Mouse (Mus musculus) heart, embryonic 14.5 days (tissue): ENCODE measurements at regions not wholly inside any gene's neighbourhood (a gene's known extent, or its start where the extent isn't known, plus 50 kb on each side); places are given as distances from the start of the nearest gene placed in this dataset.

Experiments used
- ATAC-seq: fragments of 200-750 bp; cut with Nextera tagmentation; 2 replicates; pipeline ENCODE4 v1.8.0; 2017; ENCODE audit warnings: low read depth, moderate TSS enrichment; ENCODE audit not compliant: insufficient number of reproducible peaks, insufficient read depth, low FRiP score
- H3K27ac ChIP-seq, 2 experiments: fragments of 200-500 bp in 1 of 2; fragments of 300-500 bp in 1 of 2; sonication (generic) in 1 of 2; replicated peaks in 1 of 2; 2 replicates each; pipeline ENCODE4 v1.5.1; 2012 to 2014; ENCODE audit warnings: low read depth in 2 of 2, low read length in 2 of 2, control low read depth in 1 of 2, mild to moderate bottlenecking in 1 of 2, mixed read lengths in 1 of 2; ENCODE audit not compliant: control insufficient read depth in 1 of 2, insufficient read depth in 1 of 2
- H3K27me3 ChIP-seq: fragments of 300-500 bp; sonication (generic); 2 replicates; pipeline ENCODE4 v1.6.1; 2014; ENCODE audit warnings: mild to moderate bottlenecking, low read length, control low read depth; ENCODE audit not compliant: control insufficient read depth, insufficient read depth
- H3K36me3 ChIP-seq: fragments of 300-500 bp; sonication (generic); 2 replicates; pipeline ENCODE4 v1.6.1; 2014; ENCODE audit warnings: mild to moderate bottlenecking, control low read depth, low read length, mixed read lengths; ENCODE audit not compliant: control insufficient read depth, insufficient read depth
- H3K4me1 ChIP-seq, 2 experiments: fragments of 200-500 bp in 1 of 2; fragments of 300-500 bp in 1 of 2; sonication (generic) in 1 of 2; 2 replicates each; pipeline ENCODE4 v1.6.1; 2012 to 2014; ENCODE audit warnings: low read length in 2 of 2, control low read depth in 1 of 2, mixed read lengths in 1 of 2; ENCODE audit not compliant: control insufficient read depth in 2 of 2, insufficient read depth in 2 of 2
- H3K4me2 ChIP-seq: fragments of 300-500 bp; sonication (generic); 2 replicates; pipeline ENCODE4 v1.6.1; 2014; ENCODE audit warnings: mild to moderate bottlenecking, low read length
- H3K4me3 ChIP-seq, 2 experiments: fragments of 200-500 bp in 1 of 2; fragments of 300-500 bp in 1 of 2; sonication (generic) in 1 of 2; 2 replicates each; pipeline ENCODE4 v1.5.1; 2012 to 2014; ENCODE audit warnings: low read length in 2 of 2, mild to moderate bottlenecking in 2 of 2, control low read depth in 1 of 2, low read depth in 1 of 2, moderate library complexity in 1 of 2; ENCODE audit not compliant: control insufficient read depth in 1 of 2, insufficient read depth in 1 of 2
- H3K9ac ChIP-seq: fragments of 300-500 bp; sonication (generic); 2 replicates; pipeline ENCODE4 v1.6.1; 2014; ENCODE audit warnings: mild to moderate bottlenecking, low read length
- H3K9me3 ChIP-seq: fragments of 300-500 bp; sonication (generic); 2 replicates; pipeline ENCODE4 v1.6.1; 2016; ENCODE audit warnings: low read length, control low read depth; ENCODE audit not compliant: control insufficient read depth
- WGBS: fragments of 180-500 bp; shearing (Covaris S2); extraction: QIAGEN DNeasy Blood & Tissue Kit; methylation state at CpG from one replicate; pipeline ENCODE4 v1.1.7; 2014; 5-methylcytosine and 5-hydroxymethylcytosine counted together

DNA sequence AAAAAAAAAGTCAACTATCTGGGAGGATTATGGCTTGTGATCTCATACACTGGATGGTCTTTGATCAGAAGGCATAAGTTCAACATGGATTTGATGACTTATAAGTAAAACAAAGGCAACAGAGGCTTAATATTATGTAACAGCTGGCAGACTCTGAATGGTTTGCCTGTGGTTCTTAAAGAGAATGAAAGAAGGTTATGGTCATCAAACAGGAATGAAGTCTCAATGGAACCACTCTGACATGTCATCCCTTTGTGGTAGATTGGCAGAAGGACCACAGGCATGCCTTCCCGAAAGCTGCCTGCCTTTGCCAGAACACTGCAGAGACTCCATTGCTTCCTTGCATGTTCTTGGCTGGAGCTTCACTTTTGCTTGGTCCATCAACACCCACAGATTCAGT lies 116.8 kb upstream of the Ranbp3l start:
- H3K4me1 ChIP-seq, result no peaks in the 10 kb centered on the region
- H3K27me3 ChIP-seq, result no peaks in the 10 kb centered on the region
- WGBS, result 82% methylated on average over 1 of the region's 1 CpGs
- H3K27ac ChIP-seq, result no peak overlapping the region
- peaks cover 7% of the 10 kb centered on the region; the same call in 1 of the 2 replicates for H3K9me3 ChIP-seq
- H3K4me3 ChIP-seq, result no peak overlapping the region
- no peak for ATAC-seq
- H3K4me2 ChIP-seq, result no peak overlapping the region
- no peaks in the 10 kb centered on the region for H3K36me3 ChIP-seq
- no peak overlapping the region for H3K9ac ChIP-seq

- ATAC-seq, result no peak
Measured at GRCm38 (mm10) chr15:8849413-8849812, 118.3 kb upstream of the Ranbp3l start.

GRCm38 (mm10) chr15:8842129-8842528 lies 125.6 kb upstream of the Ranbp3l start:
- Histone ChIP-seq H3K4me3 (no peak overlapping the region), H3K27ac (no peak overlapping the region), H3K9ac (no peak overlapping the region), H3K36me3 (no peaks in the 10 kb centered on the region), H3K9me3 (no peaks in the 10 kb centered on the region), H3K4me2 (no peak overlapping the region), H3K27me3 (no peaks in the 10 kb centered on the region), H3K4me1 (no peaks in the 10 kb centered on the region)
- WGBS, result 30% methylated on average over 9 of the region's 9 CpGs
- no peak for ATAC-seq

More at GRCm38 (mm10) chr15:8849413-8849812, 118.3 kb upstream of the Ranbp3l start:
- H3K4me1 ChIP-seq, result no peaks in the 10 kb centered on the region
- no peaks in the 10 kb centered on the region for H3K36me3 ChIP-seq
- no peak overlapping the region for H3K27ac ChIP-seq
- H3K27me3 ChIP-seq, result no peaks in the 10 kb centered on the region
- no peak overlapping the region for H3K4me3 ChIP-seq
- no peak overlapping the region for H3K4me2 ChIP-seq
- WGBS, result 70% methylated on average over 5 of the region's 5 CpGs
- 0 out of 2 replicates have a peak, but pooled peaks cover 2% of the 10 kb centered on the region for H3K9me3 ChIP-seq
- H3K9ac ChIP-seq, result no peak overlapping the region

DNA sequence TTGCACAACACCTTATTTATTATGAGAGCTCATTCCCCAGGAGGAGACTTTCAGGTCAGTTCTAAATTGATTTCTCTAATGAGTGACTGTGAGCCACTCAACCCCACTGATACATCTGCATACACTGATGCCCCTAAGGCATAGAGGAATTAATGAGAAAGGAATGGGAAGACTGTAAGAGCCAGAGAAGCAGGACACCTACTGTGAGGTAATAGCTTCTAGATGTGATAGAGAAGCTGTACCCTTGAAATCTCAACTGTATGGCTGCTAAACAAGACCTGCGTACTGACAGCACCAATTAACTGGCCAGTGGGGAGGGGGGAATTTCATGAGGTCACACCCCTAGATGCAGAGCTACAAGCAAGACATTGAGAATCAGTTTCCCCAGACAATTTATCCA lies 128.3 kb upstream of the Ranbp3l start:
- no peaks in the 10 kb centered on the region for H3K9me3 ChIP-seq
- H3K27me3 ChIP-seq, result no peaks in the 10 kb centered on the region
- H3K4me2 ChIP-seq, result no peak overlapping the region
- H3K36me3 ChIP-seq, result no peaks in the 10 kb centered on the region
- no peaks in the 10 kb centered on the region for H3K4me1 ChIP-seq
- H3K9ac ChIP-seq, result no peak overlapping the region
- ATAC-seq, result no peak
- H3K4me3 ChIP-seq, result no peak overlapping the region
- WGBS, result 90% methylated on average over 1 of the region's 1 CpGs
- H3K27ac ChIP-seq, result no peak overlapping the region

GRCm38 (mm10) chr15:8834151-8834550 lies 123.6 kb upstream of the Slc1a3 start:
- Histone ChIP-seq H3K4me2 (no peak overlapping the region), H3K4me1 (no peaks in the 10 kb centered on the region), H3K36me3 (no peaks in the 10 kb centered on the region), H3K9ac (no peak overlapping the region), H3K27ac (no peak overlapping the region), H3K27me3 (no peaks in the 10 kb centered on the region), H3K9me3 (no peaks in the 10 kb centered on the region), H3K4me3 (no peak overlapping the region)
- WGBS, result 71% methylated on average over 4 of the region's 4 CpGs
- ATAC-seq, result no peak

GRCm38 (mm10) chr15:8832970-8833369 lies 122.4 kb upstream of the Slc1a3 start:
- no peak for ATAC-seq
- H3K27me3 ChIP-seq, result no peaks in the 10 kb centered on the region

GRCm38 (mm10) chr15:8831720-8832620 lies 121.4 kb upstream of the Slc1a3 start:
- Histone ChIP-seq H3K9ac (no peak overlapping the region), H3K4me1 (no peaks in the 10 kb centered on the region), H3K4me3 (no peak overlapping the region), H3K27ac (no peak overlapping the region), H3K9me3 (no peaks in the 10 kb centered on the region), H3K36me3 (no peaks in the 10 kb centered on the region), H3K27me3 (no peaks in the 10 kb centered on the region), H3K4me2 (no peak overlapping the region)
- no peak for ATAC-seq
- 62% methylated on average over 13 of the region's 13 CpGs for WGBS

More at GRCm38 (mm10) chr15:8832970-8833369, 122.4 kb upstream of the Slc1a3 start:
- no peak overlapping the region for H3K27ac ChIP-seq
- H3K9ac ChIP-seq, result no peak overlapping the region
- WGBS, result 72% methylated on average over 1 of the region's 1 CpGs
- H3K4me3 ChIP-seq, result no peak overlapping the region
- H3K9me3 ChIP-seq, result no peaks in the 10 kb centered on the region
- H3K36me3 ChIP-seq, result no peaks in the 10 kb centered on the region
- H3K4me1 ChIP-seq, result no peaks in the 10 kb centered on the region
- H3K4me2 ChIP-seq, result no peak overlapping the region
